Mouse (Mus musculus) liver, embryonic 12.5 days (tissue): ENCODE measurements at regions not wholly inside any gene's neighbourhood (a gene's known extent, or its start where the extent isn't known, plus 50 kb on each side); places are given as distances from the start of the nearest gene placed in this dataset.

Source experiments
- ATAC-seq: fragments of 200-750 bp; cut with Nextera tagmentation; 2 replicates; pipeline ENCODE4 v1.8.0; 2017; ENCODE audit warnings: moderate number of reproducible peaks, mild to moderate bottlenecking, moderate library complexity
- H3K27ac ChIP-seq: fragments of 300-500 bp; sonication (generic); 2 replicates; pipeline ENCODE4 v1.5.1; 2016; ENCODE audit warnings: mild to moderate bottlenecking
- H3K27me3 ChIP-seq: fragments of 300-500 bp; sonication (generic); replicated peaks from 2 replicates; pipeline ENCODE4 v1.6.1; 2016; ENCODE audit warnings: mild to moderate bottlenecking, moderate library complexity
- H3K36me3 ChIP-seq: fragments of 300-500 bp; sonication (generic); 2 replicates; pipeline ENCODE4 v1.6.1; 2016; ENCODE audit warnings: mild to moderate bottlenecking, moderate library complexity
- H3K4me1 ChIP-seq: fragments of 300-500 bp; sonication (generic); 2 replicates; pipeline ENCODE4 v1.6.1; 2016
- H3K4me2 ChIP-seq: fragments of 300-500 bp; sonication (generic); 2 replicates; pipeline ENCODE4 v1.6.1; 2016; ENCODE audit warnings: mild to moderate bottlenecking, moderate library complexity
- H3K4me3 ChIP-seq: fragments of 300-500 bp; sonication (generic); 2 replicates; pipeline ENCODE4 v1.5.1; 2016; ENCODE audit warnings: mild to moderate bottlenecking, moderate library complexity
- H3K9ac ChIP-seq: fragments of 300-500 bp; sonication (generic); 2 replicates; pipeline ENCODE4 v1.6.1; 2016; ENCODE audit warnings: mild to moderate bottlenecking, moderate library complexity
- H3K9me3 ChIP-seq: fragments of 300-500 bp; sonication (generic); replicated peaks from 2 replicates; pipeline ENCODE4 v1.6.1; 2016; ENCODE audit warnings: mild to moderate bottlenecking, moderate library complexity
- WGBS: fragments of 180-500 bp; shearing (Covaris S2); methylation state at CpG from one replicate; pipeline ENCODE4 v1.1.7; 2016; ENCODE audit not compliant: insufficient replicate concordance; 5-methylcytosine and 5-hydroxymethylcytosine counted together

GRCm38 (mm10) chr12:110376062-110376837 lies 70.7 kb upstream of the Ppp2r5c start:
- Histone ChIP-seq H3K4me3 (no peak overlapping the region), H3K9me3 (no peaks in the 10 kb centered on the region), H3K27ac (no peak overlapping the region), H3K27me3 (peaks cover 43% of the 10 kb centered on the region), H3K4me1 (no peaks in the 10 kb centered on the region), H3K4me2 (no peak overlapping the region), H3K36me3 (no peaks in the 10 kb centered on the region), H3K9ac (no peak overlapping the region)
- 38% methylated on average over 5 of the region's 7 CpGs for WGBS
- no peak for ATAC-seq

- ATAC-seq, result no peak
- H3K27ac ChIP-seq, result no peak overlapping the region
- H3K36me3 ChIP-seq, result no peaks in the 10 kb centered on the region
- no peaks in the 10 kb centered on the region for H3K4me1 ChIP-seq
- H3K27me3 ChIP-seq, result peaks cover 42% of the 10 kb centered on the region
- no peaks in the 10 kb centered on the region for H3K9me3 ChIP-seq
- H3K4me3 ChIP-seq, result no peak overlapping the region
- H3K4me2 ChIP-seq, result no peak overlapping the region
- H3K9ac ChIP-seq, result no peak overlapping the region
- 56% methylated on average over 4 of the region's 4 CpGs for WGBS
Measured at GRCm38 (mm10) chr12:110376838-110377150, 70.1 kb upstream of the Ppp2r5c start.

GRCm38 (mm10) chr12:110377306-110377705 lies 69.6 kb upstream of the Ppp2r5c start:
- H3K27me3 ChIP-seq, result peaks cover 37% of the 10 kb centered on the region
- H3K36me3 ChIP-seq, result no peaks in the 10 kb centered on the region
- no peak overlapping the region for H3K9ac ChIP-seq
- H3K4me3 ChIP-seq, result no peak overlapping the region
- no peaks in the 10 kb centered on the region for H3K9me3 ChIP-seq
- H3K27ac ChIP-seq, result no peak overlapping the region
- no peak for ATAC-seq
- 47% methylated on average over 6 of the region's 6 CpGs for WGBS
- H3K4me2 ChIP-seq, result no peak overlapping the region
- no peaks in the 10 kb centered on the region for H3K4me1 ChIP-seq

DNA sequence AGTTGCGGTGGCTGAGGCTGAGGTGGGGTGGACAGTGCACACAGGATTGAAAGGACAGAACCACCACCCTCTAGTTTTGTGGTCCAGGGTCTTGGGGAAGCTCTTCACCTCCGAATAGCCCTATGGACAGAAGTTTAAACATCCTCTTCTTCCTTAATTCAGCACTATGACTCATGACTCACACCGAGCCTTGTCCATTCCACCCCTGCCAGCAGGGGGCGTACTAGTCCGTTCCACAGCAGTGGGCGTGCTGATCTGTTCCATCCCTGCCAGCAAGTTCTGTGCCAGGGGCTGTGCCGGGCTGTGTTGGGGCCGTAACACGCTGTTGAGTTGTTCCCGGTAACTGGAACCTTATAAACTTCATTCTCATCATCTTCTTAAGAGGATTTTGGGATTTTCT lies 69.2 kb upstream of the Ppp2r5c start:
- Histone ChIP-seq H3K4me3 (no peak overlapping the region), H3K27ac (no peak overlapping the region), H3K27me3 (peaks cover 37% of the 10 kb centered on the region), H3K4me2 (no peak overlapping the region), H3K9me3 (no peaks in the 10 kb centered on the region), H3K36me3 (no peaks in the 10 kb centered on the region), H3K4me1 (no peaks in the 10 kb centered on the region), H3K9ac (no peak overlapping the region)
- 48% methylated on average over 10 of the region's 10 CpGs for WGBS
- no peak for ATAC-seq

DNA sequence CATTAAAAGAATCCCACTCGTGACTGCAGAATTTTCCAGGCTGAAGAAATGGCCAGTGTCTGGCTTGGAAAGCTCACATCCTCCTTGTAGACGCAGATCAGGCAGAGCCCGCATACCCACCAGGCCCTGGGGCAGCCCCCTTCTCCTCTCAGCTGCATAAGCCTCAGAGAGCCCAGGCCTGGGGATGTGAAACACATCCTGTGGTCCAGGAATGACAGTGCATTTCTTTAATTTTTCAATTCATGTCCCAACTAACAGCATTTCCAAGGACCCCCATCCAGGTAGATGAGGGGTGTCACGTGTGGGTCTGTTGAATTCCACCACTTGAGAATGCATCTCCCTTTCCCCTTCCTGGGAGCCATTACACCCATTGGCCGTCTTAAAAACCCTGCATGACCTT lies 68.6 kb upstream of the Ppp2r5c start:
- no peak for ATAC-seq
- no peak overlapping the region for H3K9ac ChIP-seq
- no peak overlapping the region for H3K27ac ChIP-seq
- H3K4me1 ChIP-seq, result no peaks in the 10 kb centered on the region
- WGBS, result 62% methylated on average over 5 of the region's 5 CpGs
- H3K9me3 ChIP-seq, result no peaks in the 10 kb centered on the region
- peaks cover 33% of the 10 kb centered on the region for H3K27me3 ChIP-seq
- H3K4me2 ChIP-seq, result no peak overlapping the region
- H3K36me3 ChIP-seq, result no peaks in the 10 kb centered on the region
- H3K4me3 ChIP-seq, result no peak overlapping the region

DNA sequence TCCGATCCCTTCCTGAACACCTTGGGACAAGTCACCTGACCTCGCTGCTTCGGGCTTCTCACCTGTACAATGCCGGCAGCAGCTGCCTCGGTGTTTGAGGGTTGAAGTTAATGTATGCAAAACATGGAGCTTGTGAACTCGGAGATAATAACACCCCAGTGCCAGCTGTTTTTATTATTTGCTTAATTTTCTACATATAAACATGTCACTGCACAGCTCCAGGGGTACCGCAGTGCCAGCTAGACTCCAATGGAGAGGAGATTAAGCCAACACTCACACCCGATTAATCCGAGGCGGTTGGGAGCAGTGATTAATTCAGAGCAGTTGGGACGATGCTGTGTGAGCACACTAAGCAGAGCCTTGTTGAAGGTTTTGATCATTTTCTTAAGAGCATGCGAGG lies 67.2 kb upstream of the Ppp2r5c start:
- Histone ChIP-seq H3K9me3 (no peaks in the 10 kb centered on the region), H3K36me3 (no peaks in the 10 kb centered on the region), H3K27me3 (peaks cover 19% of the 10 kb centered on the region), H3K4me3 (no peak overlapping the region), H3K27ac (no peak overlapping the region), H3K9ac (no peak overlapping the region), H3K4me2 (no peak overlapping the region), H3K4me1 (no peaks in the 10 kb centered on the region)
- 70% methylated on average over 12 of the region's 12 CpGs for WGBS
- no peak for ATAC-seq

GRCm38 (mm10) chr12:110380831-110381750 lies 65.8 kb upstream of the Ppp2r5c start:
- H3K4me2 ChIP-seq, result no peak overlapping the region
- no peak overlapping the region for H3K4me3 ChIP-seq
- H3K36me3 ChIP-seq, result no peaks in the 10 kb centered on the region
- 54% methylated on average over 25 of the region's 25 CpGs for WGBS
- H3K4me1 ChIP-seq, result no peaks in the 10 kb centered on the region
- H3K27ac ChIP-seq, result no peak overlapping the region
- H3K27me3 ChIP-seq, result peaks cover 8% of the 10 kb centered on the region
- no peak for ATAC-seq
- no peaks in the 10 kb centered on the region for H3K9me3 ChIP-seq
- no peak overlapping the region for H3K9ac ChIP-seq

GRCm38 (mm10) chr12:110385031-110385430 lies 61.9 kb upstream of the Ppp2r5c start:
- ATAC-seq, result no peak
- Histone ChIP-seq H3K9me3 (no peaks in the 10 kb centered on the region), H3K4me1 (no peaks in the 10 kb centered on the region), H3K27ac (no peak overlapping the region), H3K4me2 (no peak overlapping the region), H3K4me3 (no peak overlapping the region), H3K9ac (no peak overlapping the region), H3K36me3 (no peaks in the 10 kb centered on the region), H3K27me3 (no peaks in the 10 kb centered on the region)
- 81% methylated on average over 20 of the region's 20 CpGs for WGBS

- ATAC-seq, result no peak
- 74% methylated on average over 20 of the region's 20 CpGs for WGBS
Measured at GRCm38 (mm10) chr12:110385801-110386599, 60.9 kb upstream of the Ppp2r5c start.

DNA sequence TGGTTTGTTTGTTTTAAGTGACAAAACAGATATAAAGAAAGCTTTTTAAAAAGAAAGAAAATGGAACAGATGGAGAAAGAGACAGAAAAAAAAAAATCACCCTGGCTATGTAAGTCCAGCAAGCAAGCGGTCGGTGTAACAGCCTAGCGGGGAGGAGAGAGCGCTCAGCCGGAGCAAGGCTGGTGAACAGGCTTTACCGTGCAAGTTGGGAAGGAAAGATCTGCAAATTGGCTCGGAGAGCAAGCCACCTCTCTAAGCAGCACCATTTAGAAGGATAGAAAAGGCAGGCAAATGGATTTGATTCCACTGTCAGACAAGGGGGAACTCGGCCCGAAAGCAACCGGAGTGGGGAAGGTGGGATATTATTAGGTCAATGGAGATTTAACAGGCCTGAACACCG lies 59.9 kb upstream of the Ppp2r5c start:
- Histone ChIP-seq H3K9me3 (no peaks in the 10 kb centered on the region), H3K4me3 (no peak overlapping the region), H3K9ac (no peak overlapping the region), H3K36me3 (no peaks in the 10 kb centered on the region), H3K4me1 (no peaks in the 10 kb centered on the region), H3K4me2 (no peak overlapping the region), H3K27ac (no peak overlapping the region), H3K27me3 (no peaks in the 10 kb centered on the region)
- no peak for ATAC-seq
- WGBS, result 82% methylated on average over 11 of the region's 11 CpGs

More at GRCm38 (mm10) chr12:110385801-110386599, 60.9 kb upstream of the Ppp2r5c start:
- H3K36me3 ChIP-seq, result no peaks in the 10 kb centered on the region
- H3K4me1 ChIP-seq, result no peaks in the 10 kb centered on the region
- H3K9me3 ChIP-seq, result no peaks in the 10 kb centered on the region
- no peak overlapping the region for H3K4me3 ChIP-seq
- no peak overlapping the region for H3K4me2 ChIP-seq
- H3K27ac ChIP-seq, result no peak overlapping the region
- no peak overlapping the region for H3K9ac ChIP-seq
- no peaks in the 10 kb centered on the region for H3K27me3 ChIP-seq

DNA sequence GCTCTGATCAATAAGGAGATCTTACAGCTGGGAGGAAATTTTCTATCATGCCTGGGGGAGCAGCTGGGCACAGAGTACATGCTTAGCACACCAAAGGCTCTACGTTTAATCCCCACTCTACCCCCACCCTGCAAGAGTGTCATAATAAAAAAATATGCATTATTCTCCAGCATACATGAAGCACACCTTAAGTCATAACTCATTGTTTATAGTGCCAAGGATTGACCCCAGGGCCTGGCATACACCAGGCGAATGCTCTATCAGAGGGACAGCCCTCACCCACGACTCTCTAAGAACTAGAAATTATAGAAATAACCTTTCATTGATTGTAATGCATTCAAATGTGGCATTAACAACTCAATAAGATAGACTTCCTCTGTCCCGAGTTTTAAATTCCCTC lies 59.4 kb upstream of the Ppp2r5c start:
- H3K27ac ChIP-seq, result no peak overlapping the region
- WGBS, result 59% methylated on average over 4 of the region's 4 CpGs
- no peak for ATAC-seq

GRCm38 (mm10) chr12:110389439-110389838 lies 57.5 kb upstream of the Ppp2r5c start:
- H3K9me3 ChIP-seq, result no peaks in the 10 kb centered on the region
- H3K4me3 ChIP-seq, result no peak overlapping the region
- no peak overlapping the region for H3K4me2 ChIP-seq
- ATAC-seq, result no peak
- WGBS, result 59% methylated on average over 12 of the region's 12 CpGs
- no peak overlapping the region for H3K9ac ChIP-seq
- H3K36me3 ChIP-seq, result no peaks in the 10 kb centered on the region
- no peaks in the 10 kb centered on the region; the same call in 1 of the 2 replicates for H3K27me3 ChIP-seq
- H3K27ac ChIP-seq, result no peak overlapping the region
- H3K4me1 ChIP-seq, result no peaks in the 10 kb centered on the region

More for the DNA sequence above, 59.4 kb upstream of the Ppp2r5c start:
- Histone ChIP-seq H3K36me3 (no peaks in the 10 kb centered on the region), H3K9ac (no peak overlapping the region), H3K4me1 (no peaks in the 10 kb centered on the region), H3K27me3 (no peaks in the 10 kb centered on the region), H3K4me2 (no peak overlapping the region), H3K9me3 (no peaks in the 10 kb centered on the region), H3K4me3 (no peak overlapping the region)
